Mouse (Mus musculus): Measurements from ENCODE around the gene Ftsj1.
A peak's percentile ranks its signal among the peaks of the same experiment; 100 is the strongest.

Gene Ftsj1

GRCm38 (mm10) chrX:8252334-8253285 lies at the start of gene Ftsj1:
Ftsj1 (minus strand) TSS chrX:8252406.
- peak; percentile 82 to 85 for DNase-seq

GRCm38 (mm10) chrX:8288621-8289020 lies 36.4 kb upstream of the Ftsj1 start:
- no peak for DNase-seq

- DNase-seq, result no peak
Observed at GRCm38 (mm10) chrX:8274056-8274455, 21.9 kb upstream of the Ftsj1 start.

- DNase-seq, result no peak
Observed at GRCm38 (mm10) chrX:8272000-8272399, 19.8 kb upstream of the Ftsj1 start.

- no peak for DNase-seq
Observed at GRCm38 (mm10) chrX:8271083-8271820, 19.0 kb upstream of the Ftsj1 start, which contains the start of gene Slc38a5. Slc38a5 (plus strand) TSS chrX:8271133.

GRCm38 (mm10) chrX:8264222-8264621 lies 12.0 kb upstream of the Ftsj1 start:
- no peak for DNase-seq

- DNase-seq, result no peak
Observed at GRCm38 (mm10) chrX:8263156-8263804, 11.1 kb upstream of the Ftsj1 start.

GRCm38 (mm10) chrX:8259478-8259877 lies 7.3 kb upstream of the Ftsj1 start:
- DNase-seq, result no peak

GRCm38 (mm10) chrX:8255807-8256206 lies 3.6 kb upstream of the Ftsj1 start:
- DNase-seq, result no peak

GRCm38 (mm10) chrX:8253711-8254110 lies 1.5 kb upstream of the Ftsj1 start:
- DNase-seq, result no peak

- no peak for DNase-seq
Observed at GRCm38 (mm10) chrX:8251789-8252333, 345 bp downstream of the Ftsj1 start.

- no peak for DNase-seq
Observed at GRCm38 (mm10) chrX:8248542-8249120, 3.6 kb downstream of the Ftsj1 start.

- DNase-seq, result no peak
Observed at GRCm38 (mm10) chrX:8247680-8248079, 4.5 kb downstream of the Ftsj1 start.

- no peak for DNase-seq
Observed at GRCm38 (mm10) chrX:8238804-8239395, 13.3 kb downstream of the Ftsj1 start.

- no peak for DNase-seq
Observed at GRCm38 (mm10) chrX:8236704-8237103, 15.5 kb downstream of the Ftsj1 start.

- DNase-seq, result no peak
Observed at GRCm38 (mm10) chrX:8233602-8234001, 18.6 kb downstream of the Ftsj1 start.

- DNase-seq, result no peak
Observed at GRCm38 (mm10) chrX:8230272-8230671, 21.9 kb downstream of the Ftsj1 start.

GRCm38 (mm10) chrX:8223473-8223872 lies 28.7 kb downstream of the Ftsj1 start:
- DNase-seq, result no peak

GRCm38 (mm10) chrX:8222678-8223421 lies 29.4 kb downstream of the Ftsj1 start:
- DNase-seq, result peak; percentile 55 to 57

GRCm38 (mm10) chrX:8222296-8222677 lies 29.9 kb downstream of the Ftsj1 start:
- peak; percentile 69 to 70 for DNase-seq

GRCm38 (mm10) chrX:8219651-8220050 lies 32.6 kb downstream of the Ftsj1 start:
- no peak for DNase-seq

Measured in cerebellum, postnatal 25 days (tissue).